Mouse (Mus musculus) limb, embryonic 10.5 days (tissue): ENCODE data around the gene Patl2. TPM values are rescaled to one million over a fixed set of nuclear protein-coding genes. Genes with fewer than 3 reads are reported as not detected.
"Not testable (repeated sequence)": the region's sequence is repeated elsewhere in the genome, so short reads cannot be mapped to it uniquely, and the experiment has no call there.

Source experiments
- DNase-seq: peaks from one replicate; pipeline ENCODE4 v3.0.0-alpha.2; 2017; ENCODE audit warnings: low spot score
- H3K27ac ChIP-seq: fragments of 300-500 bp; sonication (generic); 2 replicates; pipeline ENCODE4 v1.5.1; 2016; ENCODE audit warnings: mild to moderate bottlenecking
- H3K27me3 ChIP-seq: fragments of 300-500 bp; sonication (generic); 2 replicates; pipeline ENCODE4 v1.6.1; 2016; ENCODE audit warnings: low read depth, mild to moderate bottlenecking; ENCODE audit not compliant: poor library complexity, severe bottlenecking
- H3K36me3 ChIP-seq: fragments of 300-500 bp; sonication (generic); 2 replicates; pipeline ENCODE4 v1.6.1; 2016; ENCODE audit warnings: mild to moderate bottlenecking, moderate library complexity
- H3K4me1 ChIP-seq: fragments of 300-500 bp; sonication (generic); 2 replicates; pipeline ENCODE4 v1.6.1; 2016
- H3K4me3 ChIP-seq: fragments of 300-500 bp; sonication (generic); 2 replicates; pipeline ENCODE4 v1.5.1; 2016; ENCODE audit warnings: mild to moderate bottlenecking, moderate library complexity
- H3K9me3 ChIP-seq: fragments of 300-500 bp; sonication (generic); replicated peaks from 2 replicates; pipeline ENCODE4 v1.6.1; 2016; ENCODE audit warnings: mild to moderate bottlenecking
- WGBS: fragments of 180-500 bp; shearing (Covaris S2); methylation state at CpG from one replicate; pipeline ENCODE4 v1.1.7; 2016; 5-methylcytosine and 5-hydroxymethylcytosine counted together
- polyA plus RNA-seq: library from polyadenylated mRNA; unstranded; fragments of >200 nt; fragmentation: Nextera tagmentation; extraction: Ambion mirVana; gene quantifications from 2 replicates; pipeline ENCODE4 v1.2.1, GENCODE M21; 2016

Gene Patl2
- polyA plus RNA-seq, 1 experiment from 2014 or later: not detected

- DNase-seq: no peak
- H3K36me3 ChIP-seq: no peaks in the 10 kb centered on the region
Measured at GRCm38 (mm10) chr2:122125680-122126572, 60.1 kb downstream of the Patl2 start.

GRCm38 (mm10) chr2:122117961-122118958, 67.7 kb downstream of the Patl2 start, which contains the start of gene Spg11:
Gene Spg11 (minus strand): TSS chr2:122118386.
- peak; percentile 98 for DNase-seq
- WGBS: 1% methylated on average over 47 of the region's 47 CpGs
- Histone ChIP-seq H3K27ac (peak within 1 kb of the TSS; percentile 95), H3K4me1 (peaks cover 14% of the 10 kb centered on the region), H3K4me3 (peak within 1 kb of the TSS; percentile 71), H3K9me3 (no peaks in the 10 kb centered on the region), H3K36me3 (peaks cover 15% of the 10 kb centered on the region), H3K27me3 (no peaks in the 10 kb centered on the region)

More at GRCm38 (mm10) chr2:122125680-122126572, 60.1 kb downstream of the Patl2 start:
- Histone ChIP-seq H3K4me3 (no peak overlapping the region), H3K9me3 (no peaks in the 10 kb centered on the region), H3K27me3 (no peaks in the 10 kb centered on the region), H3K4me1 (no peaks in the 10 kb centered on the region), H3K27ac (no peak overlapping the region)
- WGBS: 47% methylated on average over 12 of the region's 12 CpGs

GRCm38 (mm10) chr2:122116888-122117287, 69.1 kb downstream of the Patl2 start:
- H3K4me3 ChIP-seq: peak overlapping the region; percentile 71; the same call in 1 of the 2 replicates
- H3K36me3 ChIP-seq: peaks cover 22% of the 10 kb centered on the region
- H3K4me1 ChIP-seq: peaks cover 14% of the 10 kb centered on the region
- H3K27me3 ChIP-seq: no peaks in the 10 kb centered on the region
- H3K9me3 ChIP-seq: no peaks in the 10 kb centered on the region
- DNase-seq: no peak
- H3K27ac ChIP-seq: no peak overlapping the region; the same call in 1 of the 2 replicates
- WGBS: 88% methylated on average over 2 of the region's 2 CpGs

GRCm38 (mm10) chr2:122109714-122110113, 76.3 kb downstream of the Patl2 start:
- 93% methylated on average over 4 of the region's 4 CpGs for WGBS
- H3K4me1 ChIP-seq: no peaks in the 10 kb centered on the region
- DNase-seq: no peak
- no peaks in the 10 kb centered on the region for H3K9me3 ChIP-seq
- no peaks in the 10 kb centered on the region for H3K27me3 ChIP-seq
- H3K27ac ChIP-seq: no peak overlapping the region
- H3K4me3 ChIP-seq: no peak overlapping the region
- H3K36me3 ChIP-seq: peaks cover 67% of the 10 kb centered on the region

- Histone ChIP-seq H3K9me3 (no peaks in the 10 kb centered on the region), H3K27me3 (no peaks in the 10 kb centered on the region), H3K4me3 (no peak overlapping the region), H3K27ac (no peak overlapping the region), H3K36me3 (peaks cover 63% of the 10 kb centered on the region), H3K4me1 (no peaks in the 10 kb centered on the region)
- DNase-seq: no peak
- WGBS: 87% methylated on average over 14 of the region's 14 CpGs
Measured at GRCm38 (mm10) chr2:122108101-122108500, 77.9 kb downstream of the Patl2 start.

GRCm38 (mm10) chr2:122102070-122102469, 83.9 kb downstream of the Patl2 start:
- no peak overlapping the region for H3K27ac ChIP-seq
- H3K27me3 ChIP-seq: no peaks in the 10 kb centered on the region
- H3K4me3 ChIP-seq: no peak overlapping the region
- H3K9me3 ChIP-seq: no peaks in the 10 kb centered on the region
- no peaks in the 10 kb centered on the region for H3K4me1 ChIP-seq
- DNase-seq: no peak
- peaks cover 85% of the 10 kb centered on the region for H3K36me3 ChIP-seq

- WGBS: 81% methylated on average over 5 of the region's 5 CpGs
- not testable (repeated sequence) for H3K27ac ChIP-seq, H3K4me1 ChIP-seq, DNase-seq, H3K4me3 ChIP-seq, H3K9me3 ChIP-seq, H3K27me3 ChIP-seq
- H3K36me3 ChIP-seq: peaks cover 85% of the 10 kb centered on the region
Measured at GRCm38 (mm10) chr2:122097686-122098085, 88.3 kb downstream of the Patl2 start.

- H3K27ac ChIP-seq: no peak overlapping the region
- no peaks in the 10 kb centered on the region for H3K9me3 ChIP-seq
- 92% methylated on average over 4 of the region's 4 CpGs for WGBS
- H3K27me3 ChIP-seq: no peaks in the 10 kb centered on the region
- peaks cover 87% of the 10 kb centered on the region for H3K36me3 ChIP-seq
- no peak overlapping the region for H3K4me3 ChIP-seq
- DNase-seq: no peak
- no peaks in the 10 kb centered on the region for H3K4me1 ChIP-seq
Measured at GRCm38 (mm10) chr2:122093844-122094243, 92.1 kb downstream of the Patl2 start.

GRCm38 (mm10) chr2:122086446-122086845, 99.5 kb downstream of the Patl2 start:
- H3K4me3 ChIP-seq: no peak overlapping the region
- WGBS: 86% methylated on average over 4 of the region's 4 CpGs
- no peak for DNase-seq

GRCm38 (mm10) chr2:122081728-122082456, 104.1 kb downstream of the Patl2 start:
- DNase-seq: no peak
- WGBS: 65% methylated on average over 7 of the region's 7 CpGs

More at GRCm38 (mm10) chr2:122086446-122086845, 99.5 kb downstream of the Patl2 start:
- H3K36me3 ChIP-seq: peaks cover 77% of the 10 kb centered on the region
- H3K27me3 ChIP-seq: no peaks in the 10 kb centered on the region
- H3K9me3 ChIP-seq: no peaks in the 10 kb centered on the region
- no peak overlapping the region for H3K27ac ChIP-seq
- peaks cover 9% of the 10 kb centered on the region; the same call in 1 of the 2 replicates for H3K4me1 ChIP-seq

More at GRCm38 (mm10) chr2:122081728-122082456, 104.1 kb downstream of the Patl2 start:
- peaks cover 5% of the 10 kb centered on the region; the same call in 1 of the 2 replicates for H3K4me1 ChIP-seq
- H3K27ac ChIP-seq: no peak overlapping the region
- peaks cover 68% of the 10 kb centered on the region for H3K36me3 ChIP-seq
- H3K27me3 ChIP-seq: no peaks in the 10 kb centered on the region
- no peak overlapping the region for H3K4me3 ChIP-seq
- H3K9me3 ChIP-seq: no peaks in the 10 kb centered on the region
